Mouse (Mus musculus) midbrain, postnatal 0 days (tissue): ENCODE measurements around the gene Max. TPM values are rescaled to one million over a fixed set of nuclear protein-coding genes. Genes with fewer than 3 reads are reported as not detected.

Source experiments
- ATAC-seq: fragments of 200-750 bp; cut with Nextera tagmentation; 2 replicates; pipeline ENCODE4 v1.8.0; 2017; ENCODE audit warnings: moderate number of reproducible peaks, mild to moderate bottlenecking, moderate TSS enrichment, moderate library complexity; ENCODE audit not compliant: low FRiP score
- DNase-seq: peaks from one replicate; pipeline ENCODE4 v3.0.0-alpha.2; 2015; ENCODE audit warnings: low spot score
- H3K27ac ChIP-seq: fragments of 300-500 bp; sonication (generic); 2 replicates; pipeline ENCODE4 v1.5.1; 2014; ENCODE audit warnings: low read depth, mild to moderate bottlenecking, low read length, mixed read lengths
- H3K27me3 ChIP-seq: fragments of 300-500 bp; sonication (generic); 2 replicates; pipeline ENCODE4 v1.6.1; 2014; ENCODE audit warnings: low read length, control low read depth, mixed read lengths; ENCODE audit not compliant: insufficient read depth
- H3K36me3 ChIP-seq: fragments of 300-500 bp; sonication (generic); 2 replicates; pipeline ENCODE4 v1.6.1; 2014; ENCODE audit warnings: low read length, control low read depth, mixed read lengths; ENCODE audit not compliant: insufficient read depth
- H3K4me1 ChIP-seq: fragments of 300-500 bp; sonication (generic); 2 replicates; pipeline ENCODE4 v1.6.1; 2014; ENCODE audit warnings: mild to moderate bottlenecking, control low read depth, antibody characterized with exemption, low read length, mixed read lengths; ENCODE audit not compliant: insufficient read depth
- H3K4me2 ChIP-seq: fragments of 300-500 bp; sonication (generic); 2 replicates; pipeline ENCODE4 v1.6.1; 2014; ENCODE audit warnings: low read depth, mild to moderate bottlenecking, low read length, mixed read lengths; ENCODE audit not compliant: poor library complexity, severe bottlenecking
- H3K4me3 ChIP-seq: fragments of 300-500 bp; sonication (generic); 2 replicates; pipeline ENCODE4 v1.5.1; 2014; ENCODE audit warnings: low read depth, mild to moderate bottlenecking, low read length, moderate library complexity
- H3K9ac ChIP-seq: fragments of 300-500 bp; sonication (generic); replicated peaks from 2 replicates; pipeline ENCODE4 v1.6.1; 2014; ENCODE audit warnings: mild to moderate bottlenecking, low read length, moderate library complexity, mixed read lengths; ENCODE audit not compliant: poor library complexity, severe bottlenecking
- H3K9me3 ChIP-seq: fragments of 300-500 bp; sonication (generic); 2 replicates; pipeline ENCODE4 v1.6.1; 2016; ENCODE audit warnings: low read length, control low read depth
- CTCF ChIP-seq: IDR thresholded peaks from 2 replicates; pipeline ENCODE4 v1.5.1; 2016; ENCODE audit warnings: antibody characterized with exemption, mild to moderate bottlenecking
- WGBS: fragments of 180-500 bp; shearing (Covaris S2); extraction: QIAGEN DNeasy Blood & Tissue Kit; methylation state at CpG from one replicate; pipeline ENCODE4 v1.1.7; 2014; 5-methylcytosine and 5-hydroxymethylcytosine counted together
- polyA plus RNA-seq: library from polyadenylated mRNA; unstranded; fragments of >200 nt; fragmentation: Nextera tagmentation; extraction: Ambion mirVana; gene quantifications from 2 replicates; pipeline ENCODE4 v1.2.1, GENCODE M21; 2015
- total RNA-seq: library from RNA; depleted of rRNA; stranded (reverse); fragments of >200 nt; gene quantifications from 2 replicates; pipeline ENCODE4 v1.2.3, GENCODE M21; 2014

Max gene
- total and polyA plus RNA-seq, 2 experiments from 2014 or later = 17.3 to 61.7 TPM

DNA sequence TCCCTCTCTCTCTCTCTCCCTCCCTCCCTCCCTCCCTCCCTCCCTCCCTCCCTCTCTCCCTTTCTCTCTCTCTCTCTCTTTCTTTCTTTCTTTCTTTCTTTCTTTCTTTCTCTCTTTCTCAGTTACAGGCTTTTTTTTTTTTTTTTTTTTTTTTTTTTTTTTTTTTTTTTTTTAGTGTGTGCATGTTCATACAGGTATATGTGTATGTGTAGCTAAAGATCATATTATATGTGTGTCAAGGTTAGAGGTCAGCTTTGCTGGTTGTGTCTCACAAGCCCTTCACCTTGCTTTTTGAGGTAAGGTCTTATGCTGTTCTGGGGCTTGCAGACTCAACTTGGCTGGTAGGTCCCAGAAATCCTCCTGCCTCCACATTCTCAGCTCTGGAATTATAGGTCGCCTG is 39.3 kb upstream of the Max start:
- no peak for ATAC-seq
- no peak overlapping the region for H3K27ac ChIP-seq
- WGBS = 67% methylated on average over 1 of the region's 1 CpGs
- no peak for TF ChIP-seq CTCF
- no peaks in the 10 kb centered on the region for H3K36me3 ChIP-seq
- peaks cover 3% of the 10 kb centered on the region; the same call in 1 of the 2 replicates for H3K4me1 ChIP-seq
- H3K27me3 ChIP-seq = no peaks in the 10 kb centered on the region
- no peak overlapping the region for H3K4me2 ChIP-seq
- no peaks in the 10 kb centered on the region for H3K9me3 ChIP-seq
- DNase-seq = no peak
- H3K4me3 ChIP-seq = no peak overlapping the region
- no peak overlapping the region for H3K9ac ChIP-seq

DNA sequence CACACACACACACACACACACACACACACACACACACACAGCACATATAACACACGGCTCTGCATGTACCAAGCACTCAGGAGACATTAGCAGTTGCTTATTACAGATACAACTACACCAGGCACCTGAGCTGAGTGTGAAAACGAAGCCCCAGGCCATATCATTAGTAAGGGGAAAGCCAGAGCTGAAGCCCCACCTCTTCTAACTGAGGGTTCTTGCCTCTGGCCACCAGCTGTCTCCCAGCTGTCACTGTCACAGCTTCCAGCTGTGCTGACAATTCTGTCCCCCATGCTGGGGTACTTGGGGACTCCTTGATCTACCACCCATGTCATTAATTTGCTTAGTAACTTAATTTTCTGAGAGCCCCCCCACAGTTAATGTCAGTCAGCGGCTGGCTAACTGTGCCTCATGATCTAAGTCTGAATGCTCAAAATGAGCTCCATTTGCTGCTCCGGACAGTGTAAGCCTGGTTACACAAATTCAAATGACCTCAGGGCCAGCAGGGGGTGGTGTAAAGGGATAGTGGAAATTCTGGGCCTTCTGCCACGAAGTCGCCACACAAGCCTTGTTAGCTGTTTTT is 38.8 kb upstream of the Max start:
- Histone ChIP-seq H3K4me1 (peaks cover 3% of the 10 kb centered on the region; the same call in 1 of the 2 replicates), H3K27ac (peak overlapping the region; percentile 12; the same call in 1 of the 2 replicates), H3K9ac (no peak overlapping the region), H3K4me2 (no peak overlapping the region), H3K9me3 (no peaks in the 10 kb centered on the region), H3K4me3 (no peak overlapping the region), H3K36me3 (no peaks in the 10 kb centered on the region), H3K27me3 (no peaks in the 10 kb centered on the region)
- peak; percentile 86 for DNase-seq
- TF ChIP-seq CTCF = peak; percentile 50
- ATAC-seq = peak; percentile 62; the same call in 1 of the 2 replicates
- WGBS = 13% methylated on average over 6 of the region's 6 CpGs

DNA sequence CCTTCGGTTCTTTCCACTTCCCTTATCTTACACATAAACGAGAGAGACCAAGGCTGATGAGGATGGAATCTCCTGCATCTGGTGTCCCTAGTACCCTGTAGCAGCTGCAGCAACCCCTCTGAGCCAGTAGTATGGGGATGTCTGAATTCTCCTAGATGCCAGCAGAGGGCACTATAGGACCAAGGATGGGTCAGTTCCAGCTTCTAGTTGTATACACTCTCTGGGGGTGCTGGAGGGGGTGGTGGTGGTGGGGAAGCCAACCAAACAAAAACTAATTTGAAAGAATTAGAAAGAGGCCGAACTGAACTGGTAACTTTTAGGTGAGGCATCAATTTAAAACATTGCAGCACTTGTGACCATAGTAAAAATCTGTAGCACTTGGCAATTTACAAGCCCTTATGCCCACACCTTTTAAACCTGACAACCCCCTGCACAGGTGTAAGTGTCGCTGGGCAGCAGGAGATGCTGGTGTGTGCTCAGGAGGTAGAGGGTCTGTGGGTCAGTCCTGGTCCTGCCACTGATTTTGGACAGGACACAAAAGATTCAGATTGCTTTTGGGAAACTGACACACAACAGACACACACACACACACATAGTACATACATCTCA is 38.2 kb upstream of the Max start:
- 14% methylated on average over 4 of the region's 4 CpGs for WGBS
- no peak overlapping the region; the same call in 1 of the 2 replicates for H3K27ac ChIP-seq
- peak; percentile 75 for ATAC-seq

DNA sequence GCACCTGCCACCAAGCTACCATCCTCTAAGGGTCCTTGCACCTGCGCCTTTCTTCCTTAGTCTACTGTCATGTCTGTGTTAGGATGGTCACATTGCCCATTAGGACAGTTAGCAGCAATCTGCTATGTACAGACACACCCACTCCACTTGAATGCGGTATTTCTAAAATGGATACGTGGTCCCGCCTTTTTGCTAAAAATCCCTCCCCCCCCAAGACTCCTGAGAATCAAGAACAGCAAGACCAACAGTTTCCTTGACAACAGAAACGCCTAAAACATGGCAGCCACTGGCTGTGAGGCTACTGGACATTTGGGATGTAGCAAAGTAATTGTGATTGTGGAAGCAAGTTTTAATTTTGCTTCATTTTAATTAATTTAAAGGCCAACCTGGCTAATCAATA is 32.8 kb upstream of the Max start:
- H3K4me3 ChIP-seq = no peak overlapping the region
- DNase-seq = no peak
- WGBS = 89% methylated on average over 5 of the region's 5 CpGs

More for the DNA sequence above, 38.2 kb upstream of the Max start:
- Histone ChIP-seq H3K4me3 (no peak overlapping the region), H3K4me1 (peaks cover 3% of the 10 kb centered on the region; the same call in 1 of the 2 replicates), H3K27me3 (no peaks in the 10 kb centered on the region), H3K9me3 (no peaks in the 10 kb centered on the region), H3K9ac (no peak overlapping the region), H3K4me2 (no peak overlapping the region), H3K36me3 (no peaks in the 10 kb centered on the region)
- peak; percentile 93 for DNase-seq
- peak; percentile 90 for TF ChIP-seq CTCF

DNA sequence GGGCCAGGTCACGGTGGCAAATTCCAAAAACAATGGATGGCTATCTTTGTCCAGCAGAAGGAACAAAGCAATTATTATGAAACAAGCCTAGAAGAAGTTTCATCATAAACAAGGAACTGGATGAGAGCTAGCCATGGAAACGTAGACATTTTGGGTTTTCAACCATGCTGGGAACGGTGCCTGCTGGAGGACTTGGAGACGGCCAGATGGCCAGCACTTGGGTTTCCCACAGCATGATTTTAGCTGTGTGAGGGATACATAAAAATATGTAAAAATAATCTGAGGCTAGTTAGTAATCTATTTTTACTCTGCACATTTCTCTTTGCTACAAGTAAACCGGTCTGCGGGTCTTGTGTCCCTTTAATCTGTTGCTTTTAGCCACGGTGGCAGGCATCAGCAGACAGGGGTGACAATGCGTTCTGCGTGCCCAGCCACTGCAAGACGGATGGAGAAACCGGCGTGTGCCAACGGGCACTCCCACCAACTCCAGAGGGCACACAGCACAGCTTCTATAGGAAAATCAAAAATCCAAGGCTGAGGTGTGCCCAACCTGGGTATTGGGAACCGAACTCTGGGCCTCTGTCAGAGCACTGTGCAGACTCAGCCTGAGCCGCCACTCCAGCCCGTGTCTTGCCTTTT is 31.0 kb upstream of the Max start:
- H3K9me3 ChIP-seq = no peaks in the 10 kb centered on the region
- H3K9ac ChIP-seq = no peak overlapping the region
- H3K27me3 ChIP-seq = no peaks in the 10 kb centered on the region
- H3K4me3 ChIP-seq = no peak overlapping the region
- ATAC-seq (no peak), DNase-seq (no peak)
- TF ChIP-seq CTCF = no peak
- H3K4me2 ChIP-seq = no peak overlapping the region
- no peaks in the 10 kb centered on the region for H3K4me1 ChIP-seq
- H3K36me3 ChIP-seq = no peaks in the 10 kb centered on the region
- no peak overlapping the region for H3K27ac ChIP-seq
- WGBS = 94% methylated on average over 16 of the region's 16 CpGs

More for the DNA sequence above, 32.8 kb upstream of the Max start:
- H3K36me3 ChIP-seq = no peaks in the 10 kb centered on the region
- H3K27me3 ChIP-seq = no peaks in the 10 kb centered on the region
- H3K9ac ChIP-seq = no peak overlapping the region
- TF ChIP-seq CTCF = no peak
- H3K4me1 ChIP-seq = no peaks in the 10 kb centered on the region
- no peak overlapping the region for H3K27ac ChIP-seq
- H3K9me3 ChIP-seq = no peaks in the 10 kb centered on the region
- ATAC-seq = no peak
- no peak overlapping the region for H3K4me2 ChIP-seq
